ENCODE assay signal across 12 mouse cellular contexts in genomic region chr11:54567959-54568358, GRCm38 (mm10).
"Had no signal": no experiment of that assay in that cellular context is flagged by ENCODE, and none has a peak within 500 bp of the region (broad histone marks: within the 10 kb centered on the region; RNA-seq: fewer than 3 reads in every experiment).

No protein-coding gene starts in this region.

- H3K9ac ChIP-seq: kidney, embryonic 15.5 days; limb, embryonic 13.5 days; liver, embryonic 14.5 days; lung, embryonic 15.5 days; midbrain, embryonic 12.5 days; stomach, embryonic 15.5 days had no signal

- H3K27ac ChIP-seq: kidney, embryonic 15.5 days; limb, embryonic 13.5 days; liver, embryonic 14.5 days; lung, embryonic 15.5 days; midbrain, embryonic 12.5 days; stomach, embryonic 15.5 days had no signal

- H3K27me3 ChIP-seq: kidney, embryonic 15.5 days; limb, embryonic 13.5 days; lung, embryonic 15.5 days; midbrain, embryonic 12.5 days; stomach, embryonic 15.5 days had no signal

- H3K4me1 ChIP-seq: kidney, embryonic 15.5 days; limb, embryonic 13.5 days; lung, embryonic 15.5 days; midbrain, embryonic 12.5 days; stomach, embryonic 15.5 days had no signal

- H3K9me3 ChIP-seq: kidney, embryonic 15.5 days; limb, embryonic 13.5 days; lung, embryonic 15.5 days; midbrain, embryonic 12.5 days; stomach, embryonic 15.5 days had no signal

- DNase-seq: kidney, adult 18-20 months; kidney, postnatal 36 days; left cerebral cortex, postnatal 4 days; right cerebral cortex, adult 18-20 months; thymus, postnatal 4 days had no signal

- H3K36me3 ChIP-seq: kidney, embryonic 15.5 days; limb, embryonic 13.5 days; lung, embryonic 15.5 days; midbrain, embryonic 12.5 days; stomach, embryonic 15.5 days had no signal

- ATAC-seq: midbrain, embryonic 16.5 days had no signal

- H3K4me3 ChIP-seq: kidney, embryonic 15.5 days; limb, embryonic 13.5 days; lung, embryonic 15.5 days; midbrain, embryonic 12.5 days; stomach, embryonic 15.5 days had no signal

- H3K4me2 ChIP-seq: kidney, embryonic 15.5 days; limb, embryonic 13.5 days; lung, embryonic 15.5 days; midbrain, embryonic 12.5 days; stomach, embryonic 15.5 days had no signal
